Mouse (Mus musculus): ENCODE measurements around the gene Vamp2.

Gene Vamp2

DNA sequence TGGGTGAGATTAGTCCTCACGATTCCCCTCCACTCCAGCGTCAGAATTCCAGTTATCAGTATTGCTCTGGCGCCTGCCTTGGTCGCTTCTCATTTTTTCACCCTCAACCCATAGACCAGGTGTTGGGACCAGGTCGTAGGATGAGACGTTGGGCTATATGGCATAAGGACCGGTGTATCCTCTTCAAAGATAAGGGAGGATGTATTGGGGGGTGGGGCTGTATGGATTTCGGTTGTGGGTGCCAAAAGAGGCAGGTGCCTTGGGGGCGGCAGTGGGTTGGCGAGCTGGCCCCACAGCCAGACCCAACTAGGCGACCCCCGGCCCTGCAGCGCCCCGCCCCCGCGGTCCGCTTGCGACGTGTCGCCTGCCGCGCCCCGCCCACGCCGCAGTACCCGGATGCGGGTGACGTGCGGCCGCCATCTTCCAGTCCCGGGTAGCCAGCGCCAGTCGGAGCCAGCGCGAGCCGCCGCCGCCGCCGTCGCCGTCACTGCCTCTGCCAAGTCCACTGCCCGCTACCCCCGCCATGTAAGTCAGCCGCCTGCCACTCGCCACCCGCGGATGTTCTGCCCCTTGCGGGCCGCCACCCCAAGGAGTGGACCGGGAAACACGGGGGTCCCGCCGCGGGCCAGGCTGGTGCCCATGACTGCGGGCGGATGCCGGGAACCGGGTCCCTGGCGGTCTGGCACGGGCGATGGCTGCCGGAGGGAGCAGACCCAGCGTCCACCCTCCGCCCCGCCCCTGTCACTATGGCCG lies at the start of gene Vamp2:
Gene Vamp2, plus strand, starts transcription at position 388 of the 753 bp plus-strand sequence.
- peak; percentile 71 to 82 for DNase-seq (ENCODE audit: low spot score in 2 of 2)

DNA sequence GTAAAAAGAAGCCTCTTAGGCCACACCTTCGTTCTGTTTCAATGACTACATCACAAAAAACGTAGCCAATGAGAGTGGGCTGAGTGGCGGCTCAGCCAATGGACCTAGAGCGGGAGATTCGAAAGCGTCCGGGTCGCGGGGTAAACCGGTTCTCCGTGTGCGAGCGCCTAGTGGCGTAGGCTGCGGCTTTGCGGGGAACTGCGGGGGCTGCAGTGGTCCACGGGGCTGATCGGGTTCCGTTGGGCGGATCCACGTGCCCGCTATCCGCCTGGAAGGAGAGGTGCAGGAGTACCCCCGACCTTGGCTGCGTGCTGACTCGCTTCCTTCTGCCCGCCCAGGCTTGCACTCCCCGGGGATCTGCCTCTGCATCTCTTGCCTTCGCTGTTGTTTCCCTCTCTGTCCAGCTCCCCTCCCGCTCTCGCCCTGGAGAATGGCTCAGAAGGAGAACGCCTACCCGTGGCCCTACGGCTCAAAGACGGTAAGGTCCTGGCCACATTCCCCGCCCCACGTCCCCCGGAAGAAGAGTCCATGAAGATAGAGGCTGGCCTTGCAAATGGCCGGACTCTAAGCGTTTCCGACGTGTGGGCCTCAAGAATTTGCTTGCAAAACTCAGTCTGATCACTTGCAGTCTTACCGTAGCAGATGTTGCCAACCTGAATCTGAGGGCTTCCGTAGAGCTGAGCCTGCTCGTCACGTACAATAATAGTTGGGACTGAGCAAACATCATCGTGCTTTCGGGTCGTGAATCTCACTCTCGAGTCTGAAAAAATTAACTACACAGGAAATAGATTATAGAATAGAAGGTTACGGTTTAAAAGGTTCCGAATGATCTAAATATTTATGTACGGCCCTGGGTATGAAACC lies 42.5 kb upstream of the Vamp2 start, which contains the start of gene Aurkb:
Gene Aurkb, plus strand, starts transcription at position 117 of the 864 bp plus-strand sequence.
- DNase-seq (ENCODE audit: low spot score in 2 of 2) = peak; percentile 65 to 70

DNA sequence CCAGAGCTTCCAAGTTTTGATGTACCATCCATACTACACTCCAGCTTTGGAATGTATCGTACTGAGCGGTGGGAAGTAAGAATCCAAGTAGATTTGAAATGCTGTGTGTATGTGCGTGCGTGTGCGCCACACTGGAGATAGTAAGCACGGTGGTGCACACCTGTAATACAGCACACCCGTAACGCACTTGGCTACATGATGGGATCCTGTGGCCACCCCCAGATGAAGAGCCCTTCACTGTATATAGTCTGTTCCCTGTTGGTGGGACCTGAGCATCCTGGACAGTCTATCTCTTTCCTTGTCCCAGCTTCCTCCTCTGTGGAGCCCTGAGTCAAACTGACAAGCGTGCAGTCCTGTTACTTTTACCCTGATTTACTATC lies 41.9 kb upstream of the Vamp2 start:
- no peak for DNase-seq (ENCODE audit: low spot score in 2 of 2)

DNA sequence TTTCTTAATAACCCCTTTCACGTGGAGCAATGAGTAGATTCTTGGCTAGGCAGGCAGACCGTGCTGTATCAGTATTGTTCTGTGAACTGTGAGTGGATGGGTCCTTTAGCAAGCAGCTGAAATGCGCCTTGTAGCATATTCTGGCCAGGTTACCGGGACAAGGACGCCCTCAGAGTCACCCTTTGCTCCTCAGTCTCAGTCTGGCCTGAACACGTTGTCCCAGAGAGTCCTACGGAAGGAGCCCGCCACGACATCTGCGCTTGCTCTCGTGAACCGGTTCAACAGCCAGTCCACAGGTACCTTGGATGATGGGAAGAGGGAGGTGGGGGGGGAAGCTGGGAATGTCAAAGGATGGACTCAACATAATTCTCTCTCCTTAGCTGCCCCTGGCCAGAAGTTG lies 40.7 kb upstream of the Vamp2 start:
- DNase-seq (ENCODE audit: low spot score in 2 of 2) = no peak

DNA sequence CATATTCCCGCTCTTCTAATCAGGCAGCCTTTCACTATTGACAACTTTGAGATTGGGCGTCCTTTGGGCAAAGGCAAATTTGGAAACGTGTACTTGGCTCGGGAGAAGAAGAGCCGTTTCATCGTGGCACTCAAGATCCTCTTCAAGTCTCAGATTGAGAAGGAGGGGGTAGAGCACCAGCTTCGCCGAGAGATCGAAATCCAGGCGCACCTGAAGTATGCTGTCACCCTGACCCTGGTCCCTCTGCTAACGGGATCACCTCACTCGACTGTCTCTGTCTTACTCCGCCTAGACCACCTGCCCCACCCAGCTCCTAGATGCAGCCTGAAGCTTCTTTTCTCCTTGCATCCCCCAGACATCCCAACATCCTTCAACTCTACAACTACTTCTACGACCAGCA lies 40.1 kb upstream of the Vamp2 start:
- DNase-seq (ENCODE audit: low spot score in 2 of 2) = no peak

DNA sequence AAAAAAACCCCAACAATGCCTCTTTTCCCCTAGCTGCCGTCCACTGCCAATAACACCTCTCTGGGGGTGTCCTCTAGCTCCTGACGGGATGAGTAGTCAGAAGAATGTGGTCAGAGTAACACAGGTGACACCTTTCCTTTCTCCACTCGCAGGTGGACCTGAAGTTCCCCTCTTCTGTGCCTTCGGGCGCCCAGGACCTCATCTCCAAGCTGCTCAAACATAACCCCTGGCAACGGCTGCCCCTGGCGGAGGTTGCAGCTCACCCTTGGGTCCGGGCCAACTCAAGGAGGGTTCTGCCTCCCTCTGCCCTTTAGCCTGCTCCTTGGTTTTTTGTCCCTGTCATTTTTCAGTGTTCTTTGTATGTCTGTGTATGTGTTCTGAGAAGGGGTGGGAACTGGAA lies 37.5 kb upstream of the Vamp2 start:
- no peak for DNase-seq (ENCODE audit: low spot score in 2 of 2)

DNA sequence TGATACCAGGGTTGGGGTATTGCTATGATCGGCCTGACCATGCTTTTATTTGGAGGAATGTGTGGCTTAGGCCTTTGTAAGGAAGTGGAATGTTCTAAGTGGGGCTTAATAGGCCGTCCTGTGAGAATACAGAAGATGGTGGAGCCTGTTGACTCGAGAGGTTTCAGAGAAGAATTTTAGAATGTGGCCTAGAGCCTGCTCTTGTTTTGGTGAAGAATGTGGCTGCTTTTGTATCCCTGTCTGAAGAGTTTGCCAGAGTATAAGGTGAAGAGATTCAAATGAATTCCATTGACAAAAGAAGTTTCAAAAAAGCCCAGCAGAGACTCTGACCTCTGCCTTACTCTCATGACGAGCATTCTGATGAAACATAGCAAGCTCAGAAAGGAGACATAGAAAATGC lies 36.5 kb upstream of the Vamp2 start:
- no peak for DNase-seq (ENCODE audit: low spot score in 2 of 2)

DNA sequence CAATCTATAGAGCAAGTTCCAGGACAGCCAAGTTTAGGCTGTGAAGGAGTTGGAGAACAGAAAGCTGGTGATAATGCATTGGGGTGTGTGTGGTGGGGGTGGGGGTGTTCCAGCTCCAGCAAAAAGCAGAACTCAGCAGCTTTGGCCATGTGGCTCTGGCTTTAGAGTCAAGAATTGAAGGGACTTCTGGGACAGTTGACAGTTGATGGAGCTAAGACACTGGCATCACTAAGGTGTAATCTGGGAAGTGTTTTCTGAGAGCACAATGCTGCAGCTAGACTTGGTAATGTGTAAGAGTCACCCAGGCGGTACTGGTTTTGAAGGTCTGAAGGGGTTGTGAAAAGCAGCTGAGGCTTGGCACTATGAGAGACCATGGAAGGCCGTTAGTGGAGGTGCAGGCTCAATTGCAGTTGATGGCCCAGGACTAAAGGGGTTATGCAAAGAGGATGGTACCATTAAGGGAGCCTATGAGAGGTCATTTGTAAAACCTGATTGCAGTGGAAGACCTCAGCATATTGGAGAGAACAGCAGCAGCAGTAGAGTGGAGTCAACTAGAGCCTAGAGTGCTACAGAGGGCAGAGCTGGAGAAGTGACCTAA lies 35.4 kb upstream of the Vamp2 start:
- DNase-seq (ENCODE audit: low spot score in 2 of 2) = no peak

DNA sequence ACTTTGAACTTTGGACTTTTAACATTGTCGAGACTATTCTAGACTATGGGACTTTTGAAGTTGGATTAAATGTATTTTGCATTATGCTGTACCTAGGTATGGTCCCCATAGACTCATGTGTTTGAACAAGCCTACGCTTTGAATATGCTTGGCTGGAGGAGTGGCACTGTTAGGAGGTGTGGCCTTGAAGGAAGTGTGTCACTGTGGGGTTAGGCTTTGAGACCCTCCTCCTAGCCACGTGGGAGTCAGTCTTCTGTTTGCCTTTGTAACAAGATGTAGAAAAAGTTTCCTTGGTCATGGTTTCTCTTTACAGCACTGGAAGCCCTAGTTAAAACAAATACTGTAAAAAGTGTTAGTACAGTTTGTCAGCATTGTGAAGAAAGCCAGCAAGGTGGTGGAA lies 34.4 kb upstream of the Vamp2 start:
- no peak for DNase-seq (ENCODE audit: low spot score in 2 of 2)

DNA sequence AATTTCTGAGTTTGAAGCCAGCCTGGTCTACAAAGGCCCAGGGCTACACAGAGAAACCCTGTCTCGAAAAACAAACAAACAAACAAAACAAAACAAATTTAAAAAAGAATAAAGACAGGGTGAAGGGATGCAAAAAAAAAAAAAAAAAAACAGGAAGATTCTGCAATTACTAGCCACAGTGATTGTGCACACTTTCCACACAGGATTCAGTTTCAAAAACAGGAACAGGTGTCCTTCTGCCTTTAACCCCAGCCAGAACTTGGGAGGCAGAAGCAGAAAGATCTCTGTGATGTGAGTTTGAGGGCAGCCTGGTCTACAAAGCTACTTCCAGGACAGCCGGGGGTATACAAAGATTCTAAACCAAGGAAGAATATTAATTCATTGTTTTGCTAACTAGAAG lies 30.0 kb upstream of the Vamp2 start:
- DNase-seq (ENCODE audit: low spot score in 2 of 2) = no peak

DNA sequence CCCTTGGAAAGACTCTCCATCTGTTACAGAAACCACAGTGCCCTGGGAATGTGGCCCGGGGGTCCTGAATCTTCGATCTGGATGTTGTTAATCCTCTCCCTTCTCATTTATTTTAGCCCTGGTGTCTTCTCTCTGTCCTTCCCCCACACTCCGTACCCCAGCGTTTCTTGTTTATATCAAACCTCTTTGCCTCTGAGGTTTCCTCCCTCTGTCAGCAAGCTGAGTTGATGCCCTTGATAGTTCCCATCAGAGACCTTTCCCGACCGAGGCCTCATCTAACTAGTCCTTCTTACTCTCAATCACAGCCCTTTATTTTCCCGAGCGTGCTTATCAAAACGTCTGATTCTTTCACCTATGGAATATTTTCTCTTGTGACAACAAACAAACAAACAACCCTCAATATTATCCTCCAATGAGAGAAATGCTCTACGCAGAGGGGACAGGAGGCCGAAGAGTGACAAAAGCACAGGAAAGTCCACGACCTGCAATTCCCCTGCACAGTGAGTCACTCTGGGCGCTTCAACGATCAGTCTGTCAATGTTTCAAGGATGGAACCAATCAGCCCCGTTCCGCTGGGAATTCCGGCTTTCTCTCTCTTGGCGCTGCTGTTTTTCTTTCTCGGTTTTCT lies 29.4 kb upstream of the Vamp2 start:
- DNase-seq (ENCODE audit: low spot score in 2 of 2) = no peak

DNA sequence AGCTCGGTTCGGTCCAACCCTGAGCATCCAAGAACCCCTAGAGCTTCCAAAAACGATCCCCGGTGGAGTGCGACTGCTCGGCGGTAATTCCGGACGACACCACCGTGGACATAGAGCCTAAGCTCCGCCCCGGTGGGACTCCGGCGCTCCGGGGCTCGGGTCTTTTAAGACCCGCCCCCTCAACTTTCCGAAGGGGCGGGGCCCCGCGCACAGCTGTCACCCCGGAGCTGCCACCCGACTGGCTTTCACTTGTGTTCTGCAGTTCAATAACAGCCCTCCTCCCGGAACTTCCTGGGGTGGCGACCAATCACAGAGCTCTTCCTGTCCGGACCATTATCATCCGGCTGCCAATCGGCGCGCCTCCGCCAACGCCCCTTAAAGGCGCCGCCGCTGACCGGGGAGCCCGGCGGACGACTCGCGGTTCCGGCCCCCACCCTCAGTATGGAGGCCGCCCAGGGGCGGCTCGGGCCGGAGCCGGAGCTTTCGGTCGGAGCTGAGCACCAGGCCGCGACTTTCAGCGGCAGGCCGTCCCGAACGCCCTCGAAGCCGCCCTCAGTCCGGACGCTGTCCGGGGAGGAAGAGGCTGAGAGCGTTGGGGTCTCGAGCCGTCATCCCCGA lies 28.8 kb upstream of the Vamp2 start, which contains the start of gene Borcs6:
Gene Borcs6, plus strand, starts transcription at position 361 of the 618 bp plus-strand sequence.
- DNase-seq (ENCODE audit: low spot score in 2 of 2) = peak; percentile 85 to 94

DNA sequence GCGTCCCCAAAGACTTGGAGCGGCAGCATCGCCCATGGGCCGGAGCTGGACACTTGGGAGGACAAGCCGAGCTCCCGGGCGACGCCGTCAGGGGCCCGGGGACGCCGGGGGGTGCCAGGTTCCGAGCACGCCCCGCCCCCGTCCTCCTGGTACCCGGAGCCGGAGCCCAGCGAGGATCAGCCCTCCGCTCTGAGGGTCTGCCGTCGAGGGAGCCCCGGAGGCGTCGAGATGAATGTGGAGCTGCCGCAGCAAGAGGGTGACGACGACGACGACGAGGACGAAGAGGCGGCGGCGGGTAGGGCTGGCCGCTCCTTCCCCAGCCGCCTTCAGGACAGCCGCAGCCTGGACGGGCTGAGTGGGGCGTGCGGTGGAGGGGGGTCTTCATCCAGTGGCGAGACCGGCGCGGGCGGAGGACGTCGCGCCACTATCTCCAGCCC lies 28.3 kb upstream of the Vamp2 start:
- DNase-seq (ENCODE audit: low spot score in 2 of 2) = no peak

DNA sequence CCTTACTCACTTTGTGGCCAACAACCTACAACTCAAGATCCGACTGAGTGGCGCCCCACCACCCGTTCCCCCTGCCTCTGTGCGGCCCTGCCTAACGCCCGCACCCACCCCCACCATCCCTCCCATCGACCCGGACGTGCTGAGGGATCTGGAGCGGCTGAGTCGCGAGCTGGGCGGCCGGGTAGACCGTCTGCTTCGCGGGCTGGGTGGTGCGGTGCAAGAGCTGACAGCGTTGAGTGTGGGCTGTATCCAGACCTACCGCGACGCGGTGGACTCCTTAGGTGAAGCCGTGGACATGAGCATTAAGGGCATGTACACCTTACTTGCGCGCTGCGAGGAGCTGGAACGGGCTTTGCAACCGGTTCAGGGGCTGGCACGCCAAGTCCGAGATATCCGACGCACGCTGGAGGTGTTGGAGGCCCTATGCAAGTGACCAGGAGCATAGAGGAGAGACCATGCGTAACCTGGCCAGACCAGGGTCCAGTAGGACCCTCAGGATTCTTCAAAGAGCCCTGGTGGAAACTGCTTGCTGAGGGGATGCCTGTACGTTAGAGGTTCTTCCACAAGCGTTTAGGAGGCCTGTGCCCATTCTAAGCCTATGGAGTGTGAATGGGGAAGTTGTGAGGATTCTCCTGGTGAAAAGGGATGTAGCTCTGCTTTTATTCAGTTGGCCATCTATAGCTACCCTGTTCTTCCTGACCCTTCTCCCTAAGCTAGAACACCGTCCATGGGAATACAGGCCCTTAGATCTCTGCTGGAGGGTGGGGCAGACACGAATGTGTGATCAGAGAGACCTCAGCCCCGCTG lies 27.6 kb upstream of the Vamp2 start:
- DNase-seq (ENCODE audit: low spot score in 2 of 2) = peak in 1 of 2 experiments; percentile 57

DNA sequence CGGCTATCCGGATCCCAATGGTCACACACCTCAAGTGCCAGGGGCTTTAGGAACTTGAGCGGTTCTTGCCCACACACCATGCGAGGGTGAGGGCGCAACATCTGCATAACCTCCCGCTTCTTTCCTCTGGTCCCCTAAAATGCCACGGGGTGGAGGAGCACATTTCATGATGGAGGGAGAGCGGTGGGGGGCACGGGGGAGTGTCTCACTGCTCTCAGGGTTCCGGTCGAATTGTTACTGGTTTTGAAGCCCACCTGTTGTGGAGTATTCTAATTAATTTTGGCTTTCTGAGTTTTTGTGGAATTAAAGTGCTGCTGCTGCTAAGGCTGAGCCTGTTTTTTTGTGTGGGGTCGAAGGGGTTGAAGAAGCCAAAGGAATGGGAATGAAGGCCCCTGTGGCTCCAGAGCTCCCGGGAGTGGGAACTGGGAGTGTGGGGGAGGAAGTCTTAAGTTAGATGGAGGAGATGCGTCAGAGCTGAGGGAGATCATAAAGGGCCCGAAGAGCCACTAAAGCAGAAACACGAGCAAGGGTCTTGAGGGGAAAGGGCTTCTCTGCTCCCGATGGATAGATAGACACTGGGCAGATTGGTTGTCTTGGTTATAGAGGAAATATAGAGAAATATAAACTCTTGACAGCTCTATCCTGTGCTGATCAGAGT lies 26.9 kb upstream of the Vamp2 start:
- DNase-seq (ENCODE audit: low spot score in 2 of 2) = no peak

DNA sequence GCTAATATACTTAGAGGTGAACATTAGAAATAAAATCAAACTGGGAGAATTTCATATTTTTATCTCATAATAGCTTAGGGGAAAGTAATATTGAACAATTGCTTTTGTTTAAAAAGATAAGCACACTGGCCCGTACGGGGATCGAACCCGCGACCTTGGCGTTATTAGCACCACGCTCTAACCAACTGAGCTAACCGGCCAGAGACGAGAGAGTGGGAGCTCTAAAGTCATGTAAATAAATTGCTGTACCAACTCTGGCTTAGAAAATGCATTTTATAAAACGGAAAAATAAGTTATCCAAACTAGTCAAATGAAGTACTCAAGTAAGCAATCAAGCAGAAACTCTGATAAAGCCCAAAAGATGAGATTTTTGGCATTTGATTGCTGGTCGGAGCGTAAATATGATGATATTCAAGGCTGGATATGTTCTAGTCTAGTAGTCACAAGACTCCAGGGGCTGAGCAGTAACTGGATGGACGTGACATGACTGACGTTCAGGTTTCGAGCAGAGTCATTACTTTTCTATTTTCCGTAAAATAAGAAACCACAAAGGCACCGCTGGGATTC lies 26.0 kb upstream of the Vamp2 start:
- DNase-seq (ENCODE audit: low spot score in 2 of 2) = peak in 1 of 2 experiments; percentile 66

DNA sequence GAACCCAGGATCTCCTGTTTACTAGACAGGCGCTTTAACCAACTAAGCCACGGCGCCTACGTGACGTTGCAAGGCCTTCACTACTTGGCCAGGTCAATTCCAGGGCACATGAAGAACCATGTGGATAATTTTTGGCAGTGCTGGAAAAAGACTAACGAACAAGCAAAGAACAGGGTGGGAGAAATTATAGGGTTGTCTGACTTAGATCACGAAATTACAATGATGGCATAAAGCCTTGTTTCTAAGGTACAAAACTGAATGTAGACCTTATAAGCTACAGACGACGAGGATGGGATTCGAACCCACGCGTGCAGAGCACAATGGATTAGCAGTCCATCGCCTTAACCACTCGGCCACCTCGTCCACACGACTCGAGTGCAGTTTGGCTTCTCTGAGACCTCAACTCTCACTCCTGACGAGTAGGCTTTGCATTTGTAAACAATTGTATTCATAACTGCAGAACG lies 25.5 kb upstream of the Vamp2 start:
- DNase-seq (ENCODE audit: low spot score in 2 of 2) = peak; percentile 94 to 97

DNA sequence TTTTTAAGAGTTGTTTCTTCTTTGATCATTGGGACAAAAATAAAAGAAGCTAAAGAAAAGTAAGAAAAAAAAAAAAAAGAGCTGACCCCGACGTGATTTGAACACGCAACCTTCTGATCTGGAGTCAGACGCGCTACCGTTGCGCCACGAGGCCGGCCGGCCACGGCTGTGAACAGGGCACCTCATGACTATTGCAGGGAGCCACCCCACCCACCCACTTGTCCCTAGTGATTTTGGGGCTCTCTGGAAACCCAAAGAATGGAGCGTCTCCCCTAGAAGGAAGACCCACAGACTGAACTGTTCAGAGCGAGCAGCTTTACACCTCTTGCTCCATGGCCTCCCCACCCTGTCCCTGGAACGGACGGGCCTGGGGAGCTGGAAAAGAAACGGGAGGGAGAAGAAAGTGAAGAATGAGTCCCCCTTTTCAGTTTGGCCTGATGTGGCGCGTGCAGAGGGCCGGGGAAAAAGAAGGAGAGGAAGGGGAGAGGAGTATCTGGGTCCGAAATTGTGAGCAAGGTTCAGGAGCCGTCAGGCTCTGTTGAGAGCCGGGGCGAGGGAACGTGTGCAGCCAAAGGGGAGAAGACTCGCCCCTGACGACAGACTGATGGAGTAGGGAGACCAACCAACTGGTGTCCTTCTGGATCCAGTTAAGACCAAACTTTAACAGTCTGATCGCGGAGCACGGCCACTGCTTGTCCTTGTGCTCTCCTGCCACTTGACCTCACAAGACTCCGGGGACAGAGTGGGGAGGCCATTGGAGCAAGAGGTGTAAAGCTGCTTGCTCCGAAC lies 24.7 kb upstream of the Vamp2 start:
- DNase-seq (ENCODE audit: low spot score in 2 of 2) = peak; percentile 68 to 78

Data from urinary bladder, adult 18-20 months (tissue).